Mouse (Mus musculus) liver, embryonic 15.5 days (tissue): ENCODE data around the gene Gm10964. TPM values are rescaled to one million over a fixed set of nuclear protein-coding genes. Genes with fewer than 3 reads are reported as not detected.
"Not testable (repeated sequence)": the region's sequence is repeated elsewhere in the genome, so short reads cannot be mapped to it uniquely, and the experiment has no call there.

Source experiments
- ATAC-seq: fragments of 200-750 bp; cut with Nextera tagmentation; 2 replicates; pipeline ENCODE4 v1.8.0; 2017; ENCODE audit warnings: moderate number of reproducible peaks, mild to moderate bottlenecking, moderate library complexity; ENCODE audit not compliant: insufficient read depth
- H3K27ac ChIP-seq: fragments of 300-500 bp; sonication (generic); replicated peaks from 2 replicates; pipeline ENCODE4 v1.5.1; 2015; ENCODE audit warnings: mild to moderate bottlenecking, inconsistent platforms
- H3K27me3 ChIP-seq: fragments of 300-500 bp; sonication (generic); 2 replicates; pipeline ENCODE4 v1.6.1; 2015; ENCODE audit warnings: mild to moderate bottlenecking, inconsistent platforms
- H3K36me3 ChIP-seq: fragments of 300-500 bp; sonication (generic); replicated peaks from 2 replicates; pipeline ENCODE4 v1.6.1; 2015; ENCODE audit warnings: moderate library complexity, mild to moderate bottlenecking, inconsistent platforms
- H3K4me1 ChIP-seq: fragments of 300-500 bp; sonication (generic); replicated peaks from 2 replicates; pipeline ENCODE4 v1.6.1; 2015; ENCODE audit warnings: inconsistent platforms
- H3K4me2 ChIP-seq: fragments of 300-500 bp; sonication (generic); 2 replicates; pipeline ENCODE4 v1.6.1; 2015; ENCODE audit warnings: moderate library complexity, mild to moderate bottlenecking, inconsistent platforms
- H3K4me3 ChIP-seq: fragments of 300-500 bp; sonication (generic); replicated peaks from 2 replicates; pipeline ENCODE4 v1.5.1; 2015; ENCODE audit warnings: mild to moderate bottlenecking, inconsistent platforms
- H3K9ac ChIP-seq: fragments of 300-500 bp; sonication (generic); 2 replicates; pipeline ENCODE4 v1.6.1; 2015; ENCODE audit warnings: moderate library complexity, mild to moderate bottlenecking, inconsistent platforms
- H3K9me3 ChIP-seq: fragments of 300-500 bp; sonication (generic); replicated peaks from 2 replicates; pipeline ENCODE4 v1.6.1; 2016; ENCODE audit warnings: inconsistent platforms
- WGBS: fragments of 180-500 bp; shearing (Covaris S2); methylation state at CpG from one replicate; pipeline ENCODE4 v1.1.7; 2015; ENCODE audit warnings: mixed read lengths; ENCODE audit not compliant: insufficient replicate concordance; 5-methylcytosine and 5-hydroxymethylcytosine counted together
- polyA plus RNA-seq: library from polyadenylated mRNA; unstranded; fragments of >200 nt; fragmentation: Nextera tagmentation; extraction: Ambion mirVana; gene quantifications from 2 replicates; pipeline ENCODE4 v1.2.1, GENCODE M21; 2015

Gene Gm10964
- polyA plus RNA-seq, 1 experiment from 2014 or later, result not detected

DNA sequence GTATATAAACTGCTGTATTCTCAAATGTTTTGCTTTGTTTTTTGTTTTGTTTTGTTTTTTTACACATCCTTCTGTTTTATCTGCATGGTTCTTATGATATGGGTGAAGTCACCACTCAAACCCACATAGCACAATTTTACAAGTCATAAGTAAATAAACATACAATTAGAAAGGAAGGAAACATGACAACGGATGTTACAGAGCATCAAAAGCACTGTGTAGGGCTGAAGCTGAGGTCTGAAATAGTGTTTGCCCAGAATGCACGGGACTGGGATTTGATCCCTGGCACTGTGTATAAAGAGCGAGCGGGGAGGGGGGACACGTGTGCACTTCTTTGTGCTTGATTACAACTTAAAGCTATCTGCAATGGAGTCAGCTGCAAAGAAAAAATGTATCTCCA lies 41.6 kb downstream of the Gm10964 start:
- no peak for ATAC-seq
- no peak overlapping the region for H3K4me3 ChIP-seq
- H3K9me3 ChIP-seq, result no peaks in the 10 kb centered on the region
- 71% methylated on average over 5 of the region's 5 CpGs for WGBS
- H3K27ac ChIP-seq, result no peak overlapping the region
- peaks cover 66% of the 10 kb centered on the region for H3K4me1 ChIP-seq
- H3K4me2 ChIP-seq, result no peak overlapping the region
- peaks cover 54% of the 10 kb centered on the region for H3K36me3 ChIP-seq
- no peaks in the 10 kb centered on the region for H3K27me3 ChIP-seq
- H3K9ac ChIP-seq, result no peak overlapping the region

DNA sequence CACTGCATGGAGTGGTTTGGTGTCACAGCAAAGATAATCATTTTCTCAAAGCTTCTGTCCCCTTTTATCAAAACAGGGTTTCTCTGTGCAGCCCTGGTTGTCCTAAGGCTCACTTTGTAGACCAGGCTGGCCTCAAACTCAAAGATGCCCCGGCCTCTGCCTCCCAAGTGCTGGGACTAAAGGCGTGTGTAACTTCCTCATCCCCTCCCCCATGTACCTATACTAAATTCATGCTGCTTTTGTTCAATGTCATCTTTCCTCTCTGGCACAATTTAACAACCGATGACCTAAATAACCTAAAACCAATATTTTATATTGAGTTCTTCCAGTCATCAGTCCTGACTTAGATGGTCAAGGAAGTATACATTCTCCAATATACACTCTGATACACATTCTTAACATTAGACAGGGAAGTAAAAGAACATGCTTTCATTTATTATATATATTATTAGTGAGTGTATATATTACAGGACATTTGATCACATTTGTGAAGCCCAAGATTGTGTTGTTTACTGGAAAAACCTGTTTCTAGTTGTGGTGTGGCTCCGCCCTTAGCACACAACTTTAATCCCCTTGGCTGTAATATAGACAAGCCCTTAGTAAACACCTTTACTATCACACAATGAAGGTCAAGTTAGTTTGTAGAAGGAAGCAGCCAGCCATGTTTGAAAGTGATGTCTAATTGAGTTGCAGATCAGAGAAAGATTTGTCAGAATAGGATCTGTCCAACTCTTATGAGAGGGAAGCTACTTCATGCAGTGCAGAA lies 43.9 kb downstream of the Gm10964 start:
- peaks cover 82% of the 10 kb centered on the region for H3K4me1 ChIP-seq
- H3K27ac ChIP-seq, result peak overlapping the region; percentile 57
- ATAC-seq, result no peak
- H3K27me3 ChIP-seq, result no peaks in the 10 kb centered on the region
- no peaks in the 10 kb centered on the region for H3K9me3 ChIP-seq
- H3K4me3 ChIP-seq, result no peak overlapping the region
- peaks cover 46% of the 10 kb centered on the region for H3K36me3 ChIP-seq
- peak overlapping the region; percentile 13 for H3K4me2 ChIP-seq
- no peak overlapping the region for H3K9ac ChIP-seq
- WGBS, result 50% methylated on average over 4 of the region's 4 CpGs

DNA sequence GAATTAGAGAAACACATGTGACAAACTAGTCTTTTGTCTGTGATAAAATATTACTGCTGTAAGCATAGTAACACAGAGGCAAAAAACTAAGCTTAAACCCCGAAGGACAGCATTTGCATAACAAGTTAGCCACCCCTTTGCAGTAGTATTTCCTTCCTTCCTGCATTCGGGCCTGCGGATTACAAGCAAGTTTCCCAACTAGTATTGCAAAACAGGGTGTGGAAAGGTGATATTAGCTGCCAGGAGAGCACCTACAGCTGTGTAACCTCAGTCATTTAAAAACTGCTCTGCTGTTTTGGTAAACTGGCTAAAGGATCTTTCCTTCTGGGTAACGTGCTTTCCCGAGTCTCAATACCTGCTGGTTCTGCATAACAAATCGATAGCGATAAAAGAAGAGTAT lies 48.1 kb downstream of the Gm10964 start:
- 39% methylated on average over 7 of the region's 7 CpGs for WGBS
- no peaks in the 10 kb centered on the region for H3K9me3 ChIP-seq
- H3K4me2 ChIP-seq, result peak overlapping the region; percentile 45
- peaks cover 31% of the 10 kb centered on the region for H3K36me3 ChIP-seq
- H3K27me3 ChIP-seq, result no peaks in the 10 kb centered on the region
- H3K4me3 ChIP-seq, result peak overlapping the region; percentile 5
- ATAC-seq, result no peak
- H3K27ac ChIP-seq, result peak overlapping the region; percentile 56
- H3K9ac ChIP-seq, result no peak overlapping the region
- peaks cover 77% of the 10 kb centered on the region for H3K4me1 ChIP-seq

DNA sequence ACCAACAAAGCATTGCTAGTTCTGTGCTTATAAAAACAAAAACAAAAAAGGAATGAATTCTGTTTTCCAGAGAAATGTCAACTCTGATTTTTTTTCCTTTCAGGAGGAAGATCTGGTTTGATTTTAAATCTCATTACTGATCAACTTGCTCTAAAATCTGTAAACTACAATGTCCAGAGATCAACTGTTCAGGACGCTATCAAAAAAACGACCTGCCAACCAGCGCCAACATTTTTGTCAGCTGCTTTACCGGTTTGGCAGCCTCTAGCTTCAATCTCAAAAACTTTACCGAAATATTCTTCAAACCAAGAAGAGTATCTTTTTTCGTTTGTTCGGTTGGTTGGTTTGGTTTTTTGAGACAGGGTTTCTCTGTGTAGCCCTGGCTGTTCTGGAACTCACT lies 49.9 kb downstream of the Gm10964 start:
- Histone ChIP-seq H3K36me3 (peaks cover 24% of the 10 kb centered on the region), H3K4me2 (peak overlapping the region; percentile 79), H3K4me1 (peaks cover 80% of the 10 kb centered on the region), H3K9me3 (no peaks in the 10 kb centered on the region), H3K27ac (peak overlapping the region; percentile 95), H3K27me3 (no peaks in the 10 kb centered on the region), H3K4me3 (peak overlapping the region; percentile 74), H3K9ac (peak overlapping the region; percentile 95)
- WGBS, result 67% methylated on average over 7 of the region's 7 CpGs
- no peak for ATAC-seq

DNA sequence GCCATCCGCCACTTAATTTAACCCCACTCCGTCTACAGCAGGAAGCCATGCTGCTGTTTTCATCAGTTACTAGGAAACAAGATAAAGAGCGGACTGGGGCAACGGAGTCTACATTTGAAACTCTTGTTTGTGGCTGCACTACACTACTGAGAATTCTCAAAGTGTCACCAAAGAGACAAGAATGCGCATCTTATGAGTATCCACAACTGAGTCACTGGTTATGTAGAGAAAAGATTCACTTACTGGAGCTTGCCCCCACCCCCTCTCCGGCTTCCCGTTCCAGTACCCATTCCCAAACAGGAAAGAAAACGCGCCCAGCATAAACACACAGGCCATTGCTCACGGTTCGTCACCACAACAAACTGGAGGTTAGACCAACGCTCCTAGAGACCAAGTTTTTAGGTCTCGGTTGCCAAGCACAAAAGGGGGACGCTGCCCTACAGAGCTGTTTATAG lies 50.8 kb downstream of the Gm10964 start:
- H3K9ac ChIP-seq, result peak overlapping the region; percentile 95
- peak overlapping the region; percentile 95 for H3K27ac ChIP-seq
- peaks cover 23% of the 10 kb centered on the region for H3K36me3 ChIP-seq
- H3K9me3 ChIP-seq, result no peaks in the 10 kb centered on the region
- ATAC-seq, result peak; percentile 3; the same call in 1 of the 2 replicates
- H3K4me2 ChIP-seq, result peak overlapping the region; percentile 79
- H3K4me3 ChIP-seq, result peak overlapping the region; percentile 74
- H3K4me1 ChIP-seq, result peaks cover 79% of the 10 kb centered on the region
- WGBS, result under 1% methylated on average over 14 of the region's 14 CpGs
- H3K27me3 ChIP-seq, result no peaks in the 10 kb centered on the region

DNA sequence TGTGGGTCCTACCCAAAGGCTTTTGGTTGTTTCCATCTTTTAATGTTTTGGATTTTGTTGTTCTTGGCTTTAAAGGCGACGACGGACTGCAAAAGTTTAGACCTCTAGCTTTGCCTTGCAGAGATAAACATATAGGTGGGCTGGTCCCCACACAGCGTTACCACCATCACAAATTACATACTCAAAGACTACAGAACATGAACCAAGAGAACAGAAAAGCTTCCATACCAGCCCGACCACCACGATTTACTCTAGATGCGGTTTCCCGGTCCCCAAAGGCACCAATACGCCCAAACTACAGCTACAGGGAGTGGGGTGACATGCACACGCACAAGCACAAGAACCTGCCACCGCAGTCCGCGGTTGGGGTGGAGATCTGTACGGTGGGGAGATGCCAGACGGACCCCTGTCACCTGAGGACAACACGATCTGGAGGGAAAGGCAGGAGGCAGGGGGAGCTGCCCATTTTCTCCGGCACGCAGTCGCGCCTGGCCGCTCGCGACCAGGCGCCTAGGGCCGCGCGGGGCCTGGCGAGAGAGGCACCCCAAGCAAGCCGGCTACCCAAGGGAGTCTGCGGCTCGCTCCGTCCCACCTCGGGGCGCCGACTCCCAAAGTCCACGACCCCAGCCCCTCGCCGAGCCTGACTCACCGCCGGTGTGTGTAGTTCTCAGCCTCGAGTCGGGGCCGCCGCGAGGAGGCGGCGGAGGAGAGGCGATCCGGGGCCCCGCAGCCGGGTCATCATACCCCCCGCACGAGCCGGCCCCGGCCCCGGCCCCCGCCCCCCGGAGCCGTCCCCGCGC lies 51.4 kb downstream of the Gm10964 start:
- WGBS, result 0% methylated on average over 54 of the region's 61 CpGs
- H3K9me3 ChIP-seq, result no peaks in the 10 kb centered on the region
- peak overlapping the region; percentile 79 for H3K4me2 ChIP-seq
- peak overlapping the region; percentile 74 for H3K4me3 ChIP-seq
- peak overlapping the region; percentile 95 for H3K9ac ChIP-seq
- ATAC-seq, result peak; percentile 68
- peaks cover 19% of the 10 kb centered on the region; the same call in 1 of the 2 replicates for H3K36me3 ChIP-seq
- H3K27me3 ChIP-seq, result no peaks in the 10 kb centered on the region
- H3K27ac ChIP-seq, result peak overlapping the region; percentile 95
- peaks cover 75% of the 10 kb centered on the region for H3K4me1 ChIP-seq

DNA sequence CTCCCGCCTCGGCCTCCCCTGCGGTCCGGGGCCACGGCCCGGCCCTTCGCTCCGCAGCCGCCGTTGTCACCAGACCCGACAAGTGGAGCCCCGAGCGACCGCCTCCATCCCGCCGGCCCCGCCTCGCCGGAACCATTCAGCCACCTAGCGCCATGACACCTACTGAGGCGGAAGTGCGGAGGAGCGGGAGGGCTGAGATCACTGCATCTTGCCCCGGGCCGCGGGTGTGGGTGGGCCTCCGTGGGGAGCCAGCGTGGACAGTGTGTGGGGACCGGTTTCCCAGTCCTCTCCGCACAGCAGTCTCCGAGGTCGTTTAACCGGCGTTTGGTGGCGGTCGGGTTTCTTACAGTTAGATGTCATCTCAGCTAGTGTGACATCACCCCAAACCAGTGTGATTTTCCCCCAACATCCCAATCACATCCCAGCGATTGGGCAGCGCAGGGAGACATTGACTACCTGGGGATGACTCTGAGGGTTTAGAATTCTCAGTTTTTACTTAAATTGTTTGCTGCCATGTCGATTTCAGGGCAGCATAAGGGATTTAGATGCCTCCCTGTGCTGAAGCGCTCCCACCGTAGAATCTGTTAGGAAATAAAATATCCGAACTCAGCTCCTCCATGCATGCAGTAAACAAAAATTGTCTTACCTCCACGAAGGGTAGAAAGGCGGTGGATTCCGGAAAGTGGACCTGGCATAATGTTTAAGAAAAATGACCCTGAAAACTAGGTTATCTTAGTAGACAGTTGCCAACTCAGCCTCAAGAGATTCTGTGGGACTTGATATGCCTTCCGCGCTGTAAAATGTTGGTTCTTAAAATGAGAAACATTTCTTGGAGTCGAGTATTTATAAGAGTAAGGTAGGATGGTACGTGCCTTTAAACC lies 52.3 kb downstream of the Gm10964 start, which contains the start of gene Hipk1:
Hipk1 (minus strand) TSS at position 334 of the 881 bp plus-strand sequence.
- peak; percentile 94 for ATAC-seq
- Histone ChIP-seq H3K4me3 (peak within 1 kb of the TSS; percentile 74), H3K36me3 (peaks cover 14% of the 10 kb centered on the region; the same call in 1 of the 2 replicates), H3K9ac (peak within 1 kb of the TSS; percentile 95), H3K4me1 (peaks cover 74% of the 10 kb centered on the region), H3K27me3 (no peaks in the 10 kb centered on the region), H3K9me3 (no peaks in the 10 kb centered on the region), H3K4me2 (peak within 1 kb of the TSS; percentile 79), H3K27ac (peak within 1 kb of the TSS; percentile 95)
- 6% methylated on average over 49 of the region's 49 CpGs for WGBS

DNA sequence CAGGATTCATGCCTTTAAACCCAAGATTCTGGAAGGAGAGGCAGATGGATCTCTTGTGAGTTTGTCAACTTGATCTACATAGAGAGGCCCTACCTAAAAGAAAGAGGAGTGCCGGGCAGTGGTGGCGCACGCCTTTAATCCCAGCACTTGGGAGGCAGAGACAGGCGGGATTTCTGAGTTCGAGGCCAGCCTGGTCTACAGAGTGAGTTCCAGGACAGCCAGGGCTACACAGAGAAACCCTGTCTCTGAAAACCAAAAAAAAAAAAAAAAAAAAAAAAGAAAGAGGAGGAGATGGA lies 52.9 kb downstream of the Gm10964 start:
- not testable (repeated sequence) for H3K36me3 ChIP-seq, H3K27me3 ChIP-seq, ATAC-seq, H3K9me3 ChIP-seq
- H3K4me3 ChIP-seq, result peak overlapping the region; percentile 74
- WGBS, result 64% methylated on average over 5 of the region's 5 CpGs
- peaks cover 74% of the 10 kb centered on the region for H3K4me1 ChIP-seq
- peak overlapping the region; percentile 95 for H3K27ac ChIP-seq
- H3K9ac ChIP-seq, result peak overlapping the region; percentile 95
- H3K4me2 ChIP-seq, result peak overlapping the region; percentile 79

DNA sequence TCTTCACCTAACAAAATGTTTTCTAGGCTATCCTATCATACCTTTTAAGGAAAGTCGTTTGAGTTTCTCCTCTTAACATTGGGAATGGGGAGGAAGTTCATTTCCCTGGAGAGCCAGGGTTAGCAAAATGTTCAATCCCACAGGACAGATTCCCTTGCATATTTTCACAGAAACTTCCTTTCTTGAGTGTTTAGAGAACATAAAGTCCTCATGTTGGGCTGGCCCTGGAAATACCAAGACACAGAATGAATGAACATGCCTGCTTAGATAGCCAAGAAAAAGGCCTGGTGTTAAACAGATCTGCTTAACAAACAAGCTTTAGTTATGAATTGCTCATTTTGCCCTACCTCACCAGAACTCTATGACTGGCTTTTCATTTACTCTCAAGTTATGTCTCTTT lies 53.4 kb downstream of the Gm10964 start:
- H3K36me3 ChIP-seq, result peaks cover 7% of the 10 kb centered on the region; the same call in 1 of the 2 replicates
- 0 out of 2 replicates have a peak overlapping the region, but pooled peaks have one; percentile 79 for H3K4me2 ChIP-seq
- no peak overlapping the region for H3K4me3 ChIP-seq
- H3K9ac ChIP-seq, result 0 out of 2 replicates have a peak overlapping the region, but pooled peaks have one; percentile 9
- no peaks in the 10 kb centered on the region for H3K9me3 ChIP-seq
- 68% methylated on average over 1 of the region's 1 CpGs for WGBS
- no peaks in the 10 kb centered on the region for H3K27me3 ChIP-seq
- H3K4me1 ChIP-seq, result peaks cover 73% of the 10 kb centered on the region
- ATAC-seq, result no peak
- peak overlapping the region; percentile 95 for H3K27ac ChIP-seq
